8 mouse cellular contexts compared by ENCODE assay signal in the genomic region with DNA sequence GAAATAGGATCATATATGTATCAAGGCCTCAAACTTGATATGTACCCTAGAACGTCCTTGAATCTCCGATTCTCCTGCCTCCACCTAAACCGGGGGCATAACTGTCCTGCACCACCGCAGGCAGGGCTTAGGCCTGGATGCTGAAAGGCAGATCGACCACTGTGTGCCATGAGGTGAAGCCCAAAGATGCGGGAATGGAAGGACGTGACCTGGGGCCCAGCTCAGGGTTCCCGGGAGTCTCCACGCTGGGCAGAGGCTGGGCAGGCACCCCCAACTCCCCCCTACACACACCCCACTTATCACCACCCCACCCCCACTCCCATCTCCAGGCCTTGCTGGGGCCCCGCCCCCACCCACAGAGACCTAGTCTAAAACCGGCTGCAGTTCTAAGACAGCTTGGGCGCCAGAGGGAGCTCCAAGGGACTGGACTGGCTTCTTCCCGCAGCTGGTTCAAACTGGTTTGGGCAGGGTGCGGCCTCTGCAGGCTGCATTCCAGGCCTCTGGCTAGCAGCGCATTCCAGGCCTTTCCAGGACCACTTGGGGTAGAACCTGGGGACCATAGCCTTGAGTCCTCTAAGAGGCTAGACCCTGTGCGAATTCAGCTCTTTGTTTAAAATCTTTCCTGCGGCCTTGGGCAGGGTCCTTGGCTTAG. TPM values are rescaled to one million over a fixed set of nuclear protein-coding genes. Genes with fewer than 3 reads are reported as not detected.
DNase-seq lines count a peak whose midpoint lies in the region; ATAC-seq and TF ChIP-seq lines count a peak whose summit lies in the region.

No protein-coding gene starts in this region.

- H3K4me1 ChIP-seq in G1E (ENCODE audit: insufficient read depth, low read depth, low read length) = peaks cover 36% of the 10 kb centered on the region
- H3K4me1 ChIP-seq in hindbrain, embryonic 15.5 days (replicated peaks) = peaks cover 20% of the 10 kb centered on the region

- H3K4me3 ChIP-seq in G1E (ENCODE audit: low read depth, low read length) = no peak overlapping the region
- H3K4me3 ChIP-seq in hindbrain, embryonic 15.5 days = no peak overlapping the region

- no peak overlapping the region for H3K9ac ChIP-seq in hindbrain, embryonic 15.5 days

- no peaks in the 10 kb centered on the region for H3K36me3 ChIP-seq in G1E (replicated peaks)
- H3K36me3 ChIP-seq in hindbrain, embryonic 15.5 days = no peaks in the 10 kb centered on the region

- intact Hi-C loops in left cerebral cortex, postnatal 14 days (cut with DNase I) = loop anchor here (10.0 kb wide), 1 partner anchor 330 kb away; no protein-coding TSS in a partner anchor

- no peak for TF ChIP-seq CTCF in G1E (IDR thresholded peaks at IDR 0.05; ENCODE audit: low read depth, low read length)

- DNase-seq in G1E (ENCODE audit: low spot score) = peak; percentile 54
- DNase-seq in gastrocnemius, adult 8-10 months (ENCODE audit: low spot score in 2 of 2) = peak; percentile 12 to 17
- DNase-seq in left cerebral cortex, postnatal 14 days (ENCODE audit: low spot score in 2 of 2) = peak; percentile 72 to 90
- peak; percentile 45 for DNase-seq in right cerebral cortex, postnatal 25 days
- DNase-seq in cerebellum, adult 11 months = no peak

- peaks cover 30% of the 10 kb centered on the region for H3K27me3 ChIP-seq in G1E (ENCODE audit: insufficient read depth, low read length)
- no peaks in the 10 kb centered on the region for H3K27me3 ChIP-seq in hindbrain, embryonic 15.5 days

- 0 out of 2 replicates have a peak, but pooled peaks have one; percentile 40 for ATAC-seq in G1E (ENCODE audit: extremely low read depth, insufficient number of reproducible peaks, low FRiP score, poor library complexity, severe bottlenecking)
- peak; percentile 52 for ATAC-seq in common myeloid progenitor, adult 5-6 weeks (replicated peaks; ENCODE audit: low read depth, poor library complexity, severe bottlenecking)
- 0 out of 2 replicates have a peak, but pooled peaks have one; percentile 28 for ATAC-seq in hindbrain, embryonic 15.5 days (ENCODE audit: low FRiP score, low read depth)
- peak; percentile 66 for ATAC-seq in megakaryocyte progenitor cell, adult 5-6 weeks (replicated peaks; ENCODE audit: poor library complexity)

- 17% methylated on average over 17 of the region's 17 CpGs for WGBS in hindbrain, embryonic 15.5 days

- no peak overlapping the region for H3K27ac ChIP-seq in hindbrain, embryonic 15.5 days (replicated peaks)

- H3K9me3 ChIP-seq in G1E (replicated peaks) = peaks cover 5% of the 10 kb centered on the region; the same call in 1 of the 2 replicates
- H3K9me3 ChIP-seq in hindbrain, embryonic 15.5 days = no peaks in the 10 kb centered on the region

- no peak overlapping the region for H3K4me2 ChIP-seq in hindbrain, embryonic 15.5 days

RNA-seq across cellular contexts. Expression of gene Pard6b, which starts 34.0 kb away (rescaled TPM):
- total RNA-seq in G1E (2014; fragmentation: Nextera tagmentation) = 3.1 and 4.8 TPM in 2 replicates
- total RNA-seq in G1E (2017) = 5.3 and 5.5 TPM in 2 replicates
- polyA plus RNA-seq in G1E (2012) = 4.7 and 4.8 TPM in 2 replicates
- 0.41 and 1.2 TPM in 2 replicates for total RNA-seq in common myeloid progenitor, adult 5-6 weeks (2017)
- 1 to 10 TPM in 3 of 4 experiments, under 1 TPM in 1; 0.73 to 1.8 (median 1.2) TPM for total RNA-seq in gastrocnemius, adult 8-10 months (2022)
- polyA plus RNA-seq in hindbrain, embryonic 15.5 days (2015; fragmentation: Nextera tagmentation; extraction: Ambion mirVana) = 5.8 and 7.2 TPM in 2 replicates
- total RNA-seq in left cerebral cortex, postnatal 14 days (2021) = 1 to 10 TPM; 4.9 to 5.4 TPM
- 0.07 and 0.42 TPM in 2 replicates for total RNA-seq in megakaryocyte progenitor cell, adult 5-6 weeks (2015)
- total RNA-seq in megakaryocyte progenitor cell, adult 5-6 weeks (2017) = 0.25 and 0.78 TPM in 2 replicates
